Mouse (Mus musculus): ENCODE results near the gene Cdc42bpa.
"Not testable (repeated sequence)": the region's sequence is repeated elsewhere in the genome, so short reads cannot be mapped to it uniquely, and the experiment has no call there.

Cdc42bpa gene

DNA sequence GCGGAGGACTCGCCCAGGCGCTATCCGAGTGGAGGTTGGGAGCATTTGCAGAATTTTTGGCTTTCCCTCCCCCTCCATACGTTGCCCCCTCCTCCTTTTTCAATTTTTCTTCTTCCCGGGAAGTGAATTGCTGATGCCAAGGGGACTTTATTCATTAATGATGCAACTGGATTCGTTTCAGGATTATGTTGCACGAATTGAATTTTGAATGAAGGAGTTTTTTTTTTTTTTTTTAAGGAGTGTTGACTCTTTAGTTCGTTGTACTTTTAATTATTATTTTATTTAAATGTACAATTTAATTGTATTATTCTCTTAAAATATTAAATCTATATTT is 238 bp downstream of the Cdc42bpa start:
- in situ Hi-C loops (cut with MseI, MboI) = no loop called here

DNA sequence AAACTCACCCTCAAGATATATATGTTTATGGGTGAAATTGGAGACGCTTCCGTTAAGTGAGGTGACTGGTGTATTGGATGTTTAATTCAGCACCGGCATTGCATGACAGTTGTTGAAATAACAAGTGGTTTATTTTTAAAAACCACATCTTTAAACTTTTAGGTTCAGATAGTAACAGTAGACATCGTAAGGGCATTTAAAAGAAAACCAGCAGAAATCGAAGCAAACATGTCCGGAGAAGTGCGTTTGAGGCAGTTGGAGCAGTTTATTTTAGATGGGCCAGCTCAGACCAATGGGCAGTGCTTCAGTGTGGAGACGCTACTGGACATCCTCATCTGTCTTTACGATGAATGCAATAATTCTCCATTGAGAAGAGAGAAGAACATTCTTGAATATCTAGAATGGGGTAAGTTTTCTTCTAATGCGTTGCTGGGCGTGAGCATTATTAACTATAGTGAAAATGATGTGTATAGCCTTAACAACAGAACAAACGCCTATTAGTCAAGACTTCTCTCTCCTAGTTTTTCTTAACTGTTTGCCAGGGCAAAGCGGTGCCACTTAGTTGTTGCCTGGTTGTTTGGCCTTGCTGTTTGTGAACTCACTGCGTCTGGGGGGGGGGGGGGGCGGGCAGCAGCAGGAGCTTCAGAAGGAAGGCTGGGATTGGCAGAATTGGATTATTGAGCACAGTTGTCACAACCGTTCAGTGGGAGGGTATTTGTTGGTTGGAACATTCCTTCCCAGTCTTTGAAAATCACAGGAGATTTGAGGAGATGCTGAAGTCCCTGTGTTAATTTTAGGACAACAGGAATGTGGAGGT is 818 bp downstream of the Cdc42bpa start:
- in situ Hi-C loops (cut with MseI, MboI) = no loop called here

DNA sequence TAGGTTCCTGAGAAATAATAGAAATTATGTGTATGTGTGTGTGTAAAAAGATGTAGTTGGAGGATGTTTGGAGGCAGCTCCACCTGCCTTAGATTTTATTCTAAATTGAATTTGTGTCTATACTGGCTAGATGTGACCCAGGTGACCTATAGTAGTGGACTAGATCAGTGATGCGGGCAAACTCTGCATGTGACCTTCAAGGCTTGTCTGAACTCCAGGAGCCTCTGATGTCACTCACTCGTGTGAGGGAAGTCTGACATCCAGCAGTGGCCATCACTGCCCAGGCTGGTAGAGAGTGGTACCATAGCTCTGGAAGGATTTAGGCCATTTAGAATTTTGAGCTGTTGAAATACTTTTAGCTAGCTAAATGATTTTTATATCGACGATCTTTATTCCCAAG is 1.5 kb downstream of the Cdc42bpa start:
- in situ Hi-C loops (cut with MseI, MboI) = no loop called here

DNA sequence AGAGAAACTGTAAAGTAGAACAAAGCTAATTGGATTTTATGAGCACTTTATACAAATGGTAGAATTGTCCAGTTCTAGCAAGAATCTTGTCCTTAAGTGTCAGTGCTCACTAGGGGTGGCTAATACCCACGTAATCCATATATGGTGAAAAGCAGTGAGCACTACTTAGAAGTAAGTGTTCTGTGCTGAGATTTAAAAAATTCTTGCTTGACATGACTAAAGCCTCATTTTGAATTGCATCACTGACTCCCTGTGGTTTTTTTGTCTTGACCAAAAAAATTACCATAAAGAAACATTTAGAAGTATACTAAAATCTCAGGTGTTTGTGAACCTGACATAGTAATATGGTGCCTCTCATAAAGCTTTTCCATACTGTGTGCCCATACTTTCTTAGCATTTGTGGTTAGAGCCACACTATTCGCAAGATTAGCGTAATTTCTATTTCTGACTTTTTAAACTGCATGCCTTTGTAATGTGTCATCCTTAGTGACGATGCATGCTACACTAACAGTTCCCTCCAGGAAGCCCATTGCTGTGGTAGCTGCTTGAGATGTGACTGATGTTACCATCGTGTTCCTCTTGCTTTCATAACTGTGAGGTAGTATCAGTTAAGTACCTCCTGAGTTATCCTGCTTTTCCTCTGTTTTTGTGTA is 9.6 kb downstream of the Cdc42bpa start:
- in situ Hi-C loops (cut with MseI, MboI) = no loop called here

DNA sequence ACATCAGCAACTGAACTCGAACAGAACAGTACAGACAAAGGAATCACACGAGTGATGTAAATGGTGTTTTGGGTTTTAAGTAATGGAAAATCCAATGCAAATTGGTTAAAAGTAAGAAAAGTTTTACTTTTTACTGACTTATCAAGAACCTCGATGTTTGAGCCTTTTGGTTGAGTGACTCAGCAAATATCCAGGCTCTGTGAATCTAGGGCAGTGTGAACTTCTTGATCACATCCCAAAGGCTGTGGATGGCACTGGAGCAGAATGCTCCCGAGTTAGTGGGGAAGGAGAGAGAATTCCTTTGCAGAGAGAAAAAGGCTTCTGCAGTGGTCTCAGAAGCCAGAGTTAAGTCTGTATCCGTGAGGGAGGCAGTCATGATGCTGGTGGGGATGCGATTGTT is 14.7 kb downstream of the Cdc42bpa start:
- in situ Hi-C loops (cut with MseI, MboI) = no loop called here

DNA sequence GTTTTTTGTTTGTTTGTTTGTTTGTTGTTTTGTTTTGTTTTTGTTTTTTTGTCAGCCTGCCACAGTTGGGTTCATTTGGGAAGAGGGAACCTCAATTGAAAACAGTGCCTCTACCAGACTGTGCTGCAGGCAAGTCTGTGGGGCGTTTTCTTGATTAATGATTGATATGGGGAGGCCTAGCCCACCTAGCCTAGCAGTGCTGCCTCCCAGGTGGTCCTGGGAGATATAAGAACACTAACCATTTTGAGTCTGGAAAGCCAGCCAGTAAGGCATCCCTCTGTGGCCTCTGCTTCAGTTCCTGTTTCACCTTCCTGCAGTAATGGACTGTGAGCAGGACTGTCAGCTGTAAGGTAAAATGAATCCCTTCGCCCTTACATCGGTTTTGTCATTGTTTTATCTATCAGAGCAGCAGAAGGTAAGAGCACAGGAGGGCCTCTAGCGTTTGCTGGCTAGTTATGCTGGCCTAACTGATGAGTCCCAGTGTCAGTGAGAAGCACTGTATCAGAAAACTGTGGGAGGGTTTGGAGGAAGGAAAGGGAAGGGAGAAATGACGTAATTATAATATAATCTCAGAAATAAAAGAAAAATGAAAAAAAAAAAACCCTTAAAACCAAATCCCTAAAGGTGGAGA is 15.5 kb downstream of the Cdc42bpa start:
- in situ Hi-C loops (cut with MseI, MboI) = no loop called here

DNA sequence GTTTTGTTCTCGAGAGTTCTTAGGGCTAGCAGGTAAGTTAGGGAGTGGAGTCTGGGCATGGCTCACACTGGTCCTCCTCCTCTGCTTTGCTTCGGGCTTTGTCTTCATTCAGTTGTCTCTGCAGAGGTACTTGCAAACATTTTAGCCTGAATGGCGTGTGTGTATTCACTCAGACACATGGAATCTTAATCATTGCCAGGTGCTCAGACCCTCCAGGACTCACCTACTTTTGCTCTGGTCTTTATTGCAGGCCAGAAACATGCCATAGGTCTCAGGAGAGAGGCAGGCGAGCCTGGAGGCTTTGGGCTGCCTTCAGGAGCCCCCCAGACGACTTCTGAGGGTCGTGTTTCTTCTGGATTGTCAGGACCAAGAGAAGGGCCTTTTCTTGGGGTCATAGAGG is 17.2 kb downstream of the Cdc42bpa start:
- in situ Hi-C loops (cut with MseI, MboI) = no loop called here

DNA sequence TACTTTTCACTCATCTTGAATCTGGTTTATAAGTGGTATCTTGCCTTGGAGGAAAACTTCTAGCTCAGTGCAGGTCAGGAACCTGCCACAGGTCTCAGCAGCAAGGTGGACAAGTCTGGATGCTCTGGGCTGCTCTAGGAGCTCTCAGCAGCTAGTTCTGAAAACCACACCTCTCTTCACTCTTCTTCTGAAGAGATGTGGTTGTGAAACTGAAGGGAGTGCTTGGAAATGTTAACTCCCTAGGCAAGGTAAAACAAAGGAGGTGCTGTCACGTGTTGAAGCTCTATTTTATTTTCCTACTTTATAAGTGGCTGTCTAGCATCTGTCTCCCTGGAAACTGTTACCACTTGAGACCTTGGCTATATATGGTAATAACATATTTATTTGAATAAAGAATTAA is 18.5 kb downstream of the Cdc42bpa start:
- in situ Hi-C loops (cut with MseI, MboI) = no loop called here

DNA sequence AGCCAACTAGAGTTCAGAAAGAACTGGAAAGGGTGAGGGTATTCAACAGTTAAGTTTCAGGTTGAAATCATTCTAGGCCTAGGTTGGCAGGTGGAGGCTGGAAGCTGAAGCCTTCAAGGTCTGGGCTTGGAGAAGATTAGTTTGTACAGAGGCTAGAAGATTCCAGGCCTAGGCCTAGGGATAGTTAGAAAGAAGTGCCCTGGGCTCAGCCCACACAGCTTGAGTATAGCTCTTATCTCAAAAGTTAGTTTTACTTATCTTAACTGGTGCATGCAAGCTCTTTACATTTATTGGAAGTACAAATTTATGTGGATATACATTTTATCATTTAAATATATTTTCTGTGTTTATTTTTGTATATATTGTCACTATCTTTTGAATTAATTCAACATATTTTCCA is 21.4 kb downstream of the Cdc42bpa start:
- in situ Hi-C loops (cut with MseI, MboI) = no loop called here

DNA sequence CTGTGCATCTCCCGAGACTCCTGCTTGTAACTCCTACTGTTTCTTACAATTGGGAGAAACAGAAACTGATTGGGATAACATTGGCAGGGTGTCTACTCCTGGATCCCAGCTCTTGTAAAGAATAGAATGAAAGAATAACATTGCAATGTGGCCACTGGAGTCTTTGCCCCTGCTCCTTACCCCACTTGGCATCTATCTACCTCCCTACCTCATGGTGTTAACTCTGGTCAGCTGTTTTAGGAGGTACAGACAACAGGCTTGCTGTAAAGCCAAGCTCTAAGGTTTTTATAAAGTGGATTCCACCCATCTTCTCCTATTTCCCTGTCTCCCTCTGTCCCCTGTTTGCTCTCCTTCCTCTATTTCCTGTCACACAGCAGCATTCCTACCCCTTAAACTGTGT is 21.9 kb downstream of the Cdc42bpa start:
- in situ Hi-C loops (cut with MseI, MboI) = no loop called here

DNA sequence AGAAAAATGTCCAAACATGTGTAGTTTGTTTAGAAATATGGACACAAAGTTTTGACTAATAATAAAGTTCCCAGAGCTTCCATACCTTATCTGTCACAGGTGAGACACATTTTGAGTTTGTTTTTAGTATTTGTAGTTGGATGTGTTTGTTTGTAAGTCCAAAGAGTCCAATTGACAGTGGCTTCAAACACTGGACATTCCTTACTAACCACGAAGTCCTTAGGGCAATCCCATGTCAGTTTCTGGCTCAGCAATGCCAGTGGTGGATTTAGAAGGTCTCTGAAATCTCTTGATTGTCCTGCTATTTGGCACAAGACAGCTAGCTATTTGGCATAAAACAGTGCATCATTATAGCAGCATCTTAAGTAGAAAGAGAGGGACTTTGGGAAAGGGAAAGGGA is 22.7 kb downstream of the Cdc42bpa start:
- in situ Hi-C loops (cut with MseI, MboI) = no loop called here

DNA sequence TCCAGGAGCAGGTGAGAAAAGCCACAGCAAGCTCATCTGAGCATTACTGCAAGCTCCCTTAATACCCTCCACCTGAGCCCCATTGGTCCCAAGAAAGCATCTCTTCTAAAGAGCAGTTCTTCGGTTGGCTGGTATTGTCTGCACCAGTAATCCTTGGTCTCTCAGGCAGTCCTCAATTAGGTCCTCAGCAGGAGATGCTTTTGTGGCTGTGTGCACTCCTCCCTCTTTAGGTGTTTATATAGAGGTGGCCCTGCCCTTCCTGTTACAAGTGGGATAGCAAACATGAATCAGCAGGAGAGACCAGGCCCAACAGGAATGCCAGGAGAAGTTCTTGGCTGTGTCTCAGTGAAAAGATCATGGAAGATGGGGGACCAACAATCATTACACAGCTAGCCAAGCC is 23.9 kb downstream of the Cdc42bpa start:
- in situ Hi-C loops (cut with MseI, MboI) = no loop called here

DNA sequence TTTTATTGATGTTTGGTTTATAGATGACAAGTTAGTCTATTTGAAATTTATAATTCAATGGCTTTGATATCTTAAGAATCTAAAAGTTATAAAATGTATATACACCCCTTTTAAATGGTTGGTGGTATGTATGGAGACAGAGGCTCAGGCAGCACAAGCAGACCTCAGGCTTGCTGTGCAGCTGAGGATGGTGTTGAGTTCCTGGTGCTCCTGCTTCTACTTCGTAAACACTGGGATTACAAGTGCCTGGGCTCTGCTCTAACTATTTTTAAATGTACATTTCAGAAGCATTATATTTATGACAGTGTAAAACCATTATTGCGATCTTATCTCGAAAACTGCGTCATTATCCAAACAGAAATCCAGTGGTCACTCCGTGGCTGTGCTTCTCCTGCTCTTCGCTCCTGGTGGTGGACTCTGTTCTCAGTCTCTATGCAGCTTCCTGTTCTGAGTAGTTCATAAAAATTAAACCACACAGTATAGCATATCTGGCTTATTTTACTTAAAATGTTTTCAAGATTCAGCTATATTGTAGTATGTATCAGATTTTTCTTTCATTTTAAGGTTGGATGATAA is 31.5 kb downstream of the Cdc42bpa start:
- in situ Hi-C loops (cut with MseI, MboI) = no loop called here

DNA sequence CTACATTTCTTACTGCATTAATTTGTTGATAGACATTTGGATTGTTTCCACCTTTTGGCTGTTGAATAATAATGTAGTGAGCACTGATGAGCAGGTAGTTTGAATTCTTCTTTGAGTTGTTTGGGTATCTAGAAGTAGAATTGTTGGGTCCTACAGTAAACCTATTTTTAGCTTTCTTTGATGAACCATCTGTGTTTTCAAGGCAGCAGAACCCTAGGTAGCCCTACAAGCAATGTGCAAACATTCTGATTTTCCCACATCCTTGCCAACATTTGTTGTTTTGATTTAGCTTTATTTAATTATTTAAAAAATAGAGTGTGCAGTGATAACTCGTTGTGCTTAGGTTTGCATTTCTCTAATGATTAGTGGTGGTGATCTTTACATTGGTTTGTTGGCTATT is 32.0 kb downstream of the Cdc42bpa start:
- in situ Hi-C loops (cut with MseI, MboI) = no loop called here

DNA sequence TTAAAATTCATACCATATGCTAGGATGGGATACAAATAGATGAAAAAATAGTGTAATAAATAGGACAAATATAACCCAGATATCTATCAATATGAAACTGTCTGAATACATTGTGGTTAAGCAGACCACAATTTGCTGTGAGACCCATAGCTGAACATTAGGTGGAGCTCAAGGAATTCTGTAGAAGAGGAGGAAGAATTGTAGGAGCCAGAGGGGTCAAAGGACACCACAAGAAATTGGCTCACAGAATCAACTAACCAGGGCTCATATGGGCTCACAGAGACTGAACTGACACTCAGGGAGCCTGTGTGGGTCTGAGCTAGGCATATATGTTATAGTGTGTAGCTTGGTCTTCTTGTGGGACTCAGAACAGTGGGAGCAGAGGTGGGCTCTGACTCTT is 47.8 kb downstream of the Cdc42bpa start:
- in situ Hi-C loops (cut with MseI, MboI) = no loop called here

DNA sequence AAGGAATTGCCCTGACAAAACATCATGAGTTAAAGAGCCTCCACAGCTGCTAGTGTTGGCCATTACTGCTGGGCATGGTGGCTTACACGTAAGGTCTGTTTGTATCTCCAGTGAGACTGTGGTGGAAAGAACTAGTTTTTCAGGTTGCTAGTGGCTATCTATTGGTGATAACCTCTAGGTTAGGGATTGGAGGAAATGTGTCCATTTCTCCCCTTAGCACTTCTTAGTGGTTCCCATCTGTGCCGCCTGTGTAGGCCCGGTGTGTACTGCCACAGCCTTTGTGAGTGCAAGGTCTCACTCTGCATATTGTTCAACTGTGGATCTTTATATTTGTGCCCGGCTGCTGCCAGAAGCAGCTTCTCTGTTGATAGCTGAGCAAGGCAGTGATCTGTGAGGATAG is 53.2 kb downstream of the Cdc42bpa start:
- in situ Hi-C loops (cut with MseI, MboI) = no loop called here

DNA sequence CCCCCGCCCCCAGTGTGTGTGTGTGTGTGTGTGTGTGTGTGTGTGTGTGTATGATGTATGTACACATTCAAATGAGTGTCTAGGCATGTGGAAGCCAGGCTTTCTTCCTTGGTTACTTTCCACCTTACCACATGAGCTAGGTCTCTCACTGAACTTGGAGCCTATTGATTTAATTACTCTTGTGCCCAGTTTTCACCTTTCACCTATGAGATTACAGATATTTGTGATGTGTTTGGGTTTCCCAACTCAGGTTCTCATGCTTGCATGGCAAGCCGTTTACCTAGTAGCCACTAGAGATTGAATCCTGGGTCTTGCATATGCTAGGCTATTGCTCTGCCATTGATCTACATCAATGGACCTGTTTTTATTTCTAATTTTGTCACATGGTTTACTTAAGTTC is 57.9 kb downstream of the Cdc42bpa start:
- in situ Hi-C loops (cut with MseI, MboI) = no loop called here

DNA sequence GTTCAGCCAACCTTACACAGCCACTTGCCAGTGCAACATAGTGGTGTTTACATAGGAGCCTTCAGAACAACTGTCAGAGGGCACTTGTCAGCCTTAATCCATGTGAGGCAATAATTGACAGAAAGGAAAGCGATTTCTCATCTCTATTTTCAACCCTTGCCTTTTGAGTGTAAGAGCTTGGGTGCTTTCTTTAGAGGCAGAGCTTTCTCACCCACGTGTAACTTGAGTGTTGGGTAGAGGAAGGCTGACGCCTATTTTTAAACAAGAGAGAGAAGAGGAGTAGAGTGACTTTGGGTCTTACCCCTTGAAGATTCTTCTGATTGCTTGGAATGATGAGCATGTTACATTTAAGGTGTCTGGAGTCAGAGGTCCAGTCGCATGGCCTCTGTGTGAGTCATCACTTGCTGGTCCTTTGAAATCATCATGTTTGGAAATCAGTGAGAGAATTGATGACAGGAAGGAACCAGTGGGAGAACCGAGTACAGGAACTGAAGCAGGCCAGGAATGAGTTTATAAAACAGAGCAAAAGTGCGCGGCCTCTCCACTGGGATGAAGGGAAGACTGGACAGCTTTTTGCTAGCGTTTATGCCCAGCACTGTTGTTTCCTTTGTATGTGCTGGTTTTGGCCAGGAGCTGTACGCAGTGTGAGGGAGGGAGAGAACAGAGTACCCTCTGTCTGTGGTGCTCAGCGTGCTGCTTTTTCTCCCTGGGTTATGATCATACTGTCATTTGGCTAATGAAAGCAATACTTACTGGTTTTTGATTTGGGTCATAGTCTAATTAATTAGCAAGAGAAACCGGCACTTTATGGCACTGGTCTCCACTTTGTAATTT is 61.4 kb downstream of the Cdc42bpa start:
- in situ Hi-C loops (cut with MseI, MboI) = no loop called here

DNA sequence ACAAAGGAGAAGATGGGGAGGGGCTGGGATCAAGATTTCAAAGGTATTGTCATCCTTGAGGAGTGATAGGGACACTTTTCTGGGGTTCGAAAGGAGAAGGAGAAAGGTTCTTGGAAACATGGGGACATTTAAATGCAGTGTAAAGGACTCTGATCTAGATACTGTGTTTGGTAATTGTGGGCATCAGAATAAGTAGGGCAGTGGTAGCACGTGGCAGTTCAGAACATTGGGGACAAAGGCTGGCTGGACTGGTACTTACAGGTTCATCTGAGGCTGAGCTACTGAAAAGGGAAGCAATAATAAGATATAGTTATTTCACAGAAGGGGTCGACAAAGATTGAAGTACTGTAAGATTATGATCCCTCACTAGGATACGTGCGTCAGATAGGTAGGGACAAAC is 63.2 kb downstream of the Cdc42bpa start:
- in situ Hi-C loops (cut with MseI, MboI) = no loop called here

DNA sequence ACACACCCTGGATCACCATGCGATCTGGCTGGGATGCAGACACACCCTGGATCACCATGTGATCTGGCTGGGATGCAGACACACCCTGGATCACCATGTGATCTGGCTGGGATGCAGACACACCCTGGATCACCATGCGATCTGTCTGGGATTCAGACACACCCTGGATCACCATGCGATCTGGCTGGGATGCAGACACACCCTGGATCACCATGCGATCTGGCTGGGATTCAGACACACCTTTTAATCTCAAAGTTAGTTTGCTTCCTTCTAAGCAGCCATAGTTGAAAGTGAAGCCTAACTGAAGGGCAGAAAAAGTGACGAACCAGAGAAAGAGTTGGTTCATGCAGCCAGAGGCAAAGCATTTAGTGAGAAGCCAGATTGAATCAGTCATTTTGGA is 69.6 kb downstream of the Cdc42bpa start:
- in situ Hi-C loops (cut with MseI, MboI) = not testable (repeated sequence)

DNA sequence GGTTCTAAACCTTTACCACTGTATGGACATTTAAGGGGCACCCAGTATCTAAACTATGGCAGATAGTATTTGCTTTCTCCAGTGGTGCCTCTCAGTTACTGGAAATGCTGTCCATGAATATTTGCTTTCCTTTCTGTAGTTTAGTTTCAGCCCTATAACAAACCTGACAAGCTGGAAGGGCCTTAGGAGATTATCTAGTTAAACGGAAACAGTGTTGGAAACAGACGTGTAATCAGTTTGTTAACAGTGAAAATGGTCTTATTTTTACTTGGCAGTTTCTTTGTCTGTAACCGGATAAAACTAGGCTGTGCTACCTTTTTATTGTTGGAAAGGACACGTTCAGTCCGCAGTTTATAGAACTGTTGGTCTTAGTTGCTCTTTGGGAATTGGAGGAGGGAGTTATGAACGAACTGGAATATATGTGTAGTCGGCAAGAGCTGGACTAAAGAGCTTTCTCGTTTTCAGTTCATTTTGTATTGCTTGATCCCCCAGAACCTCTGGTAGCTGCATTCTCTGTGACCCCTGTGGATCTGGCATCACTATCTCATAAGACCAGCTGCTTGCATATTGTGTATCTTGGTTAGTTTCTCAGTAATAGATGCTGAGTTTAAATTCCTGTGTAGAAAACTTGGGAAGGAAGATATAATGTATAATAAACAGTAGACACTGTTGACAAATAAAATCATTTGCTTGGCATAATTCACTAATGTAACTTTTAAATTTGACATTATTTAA is 70.5 kb downstream of the Cdc42bpa start:
- in situ Hi-C loops (cut with MseI, MboI) = no loop called here
